Mouse (Mus musculus) bone marrow, adult 2 months (tissue): ENCODE data around the gene Cobl.

Experiments
- CTCF ChIP-seq: fragments of 200-500 bp; IDR thresholded peaks from 2 replicates; pipeline ENCODE4 v1.5.1; 2011; ENCODE audit warnings: low read length, control low read depth; ENCODE audit not compliant: control insufficient read depth, insufficient read depth
- POLR2A ChIP-seq: fragments of 200-500 bp; IDR thresholded peaks from 2 replicates; pipeline ENCODE4 v1.6.1; 2011; ENCODE audit warnings: low read depth, mild to moderate bottlenecking, control low read depth, low read length, borderline replicate concordance; ENCODE audit not compliant: control insufficient read depth

DNA sequence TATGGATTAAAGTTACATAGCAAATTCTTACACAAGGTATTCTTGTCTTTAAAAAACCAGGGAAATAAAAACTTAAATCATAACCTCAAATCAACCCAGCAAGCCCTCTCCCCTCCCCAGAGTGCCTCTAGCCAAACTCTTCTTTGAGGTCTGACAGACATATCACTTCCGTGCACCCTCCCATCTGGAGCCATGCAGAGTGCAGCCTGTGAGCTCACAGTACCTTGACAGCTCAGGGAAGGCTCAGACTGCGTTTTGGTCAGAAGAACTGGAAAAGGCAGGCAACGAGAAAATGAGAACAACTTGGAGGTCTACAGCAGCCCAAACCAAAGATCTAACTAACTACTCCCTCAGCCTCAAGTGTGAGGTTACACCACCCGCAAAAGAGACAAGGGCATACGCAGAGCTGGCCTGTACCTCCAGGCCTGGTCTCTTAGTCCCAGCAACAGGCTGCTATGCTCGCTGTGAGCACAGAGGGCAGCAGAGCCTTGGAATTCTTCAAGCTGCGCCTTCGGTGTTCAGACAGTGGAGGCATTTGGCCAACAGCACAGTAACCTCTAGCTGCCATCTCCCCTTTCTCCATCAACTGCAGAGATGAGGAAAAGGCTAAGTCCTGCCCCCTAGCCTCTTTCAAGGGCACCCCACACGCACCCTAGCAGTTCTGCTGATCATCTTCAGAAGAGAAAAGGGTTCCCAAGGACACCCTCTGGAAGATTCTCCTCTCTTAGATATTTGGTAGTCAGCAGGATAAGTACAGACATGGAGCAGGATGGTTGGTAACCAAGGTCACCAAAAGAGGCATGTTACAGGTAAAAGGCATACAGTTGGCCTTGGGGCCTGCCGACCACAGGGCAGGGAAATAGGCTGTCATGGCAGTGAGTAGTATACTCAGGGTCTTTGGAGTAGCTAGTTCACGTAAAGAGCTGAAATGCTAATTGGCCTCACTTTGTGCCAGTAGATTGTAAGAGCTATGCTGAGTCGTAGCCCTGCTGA, 91.4 kb downstream of the Cobl start:
- no peak for TF ChIP-seq POLR2A
- TF ChIP-seq CTCF, result no peak
